Mouse (Mus musculus) small intestine, adult 2 months (tissue): ENCODE results near the gene Ddr1.

Experiments
- CTCF ChIP-seq: fragments of 200-500 bp; IDR thresholded peaks from 2 replicates; pipeline ENCODE4 v1.5.1; 2012; ENCODE audit warnings: low read depth, mild to moderate bottlenecking, control low read depth, inconsistent platforms, low read length, moderate library complexity, mixed read lengths; ENCODE audit not compliant: insufficient replicate concordance, insufficient read length; ENCODE audit errors: extremely low read depth
- POLR2A ChIP-seq: fragments of 200-500 bp; IDR thresholded peaks from 2 replicates; pipeline ENCODE4 v1.6.1; 2012; ENCODE audit warnings: low read depth, mild to moderate bottlenecking, control low read depth, inconsistent platforms, low read length, moderate library complexity

DNA sequence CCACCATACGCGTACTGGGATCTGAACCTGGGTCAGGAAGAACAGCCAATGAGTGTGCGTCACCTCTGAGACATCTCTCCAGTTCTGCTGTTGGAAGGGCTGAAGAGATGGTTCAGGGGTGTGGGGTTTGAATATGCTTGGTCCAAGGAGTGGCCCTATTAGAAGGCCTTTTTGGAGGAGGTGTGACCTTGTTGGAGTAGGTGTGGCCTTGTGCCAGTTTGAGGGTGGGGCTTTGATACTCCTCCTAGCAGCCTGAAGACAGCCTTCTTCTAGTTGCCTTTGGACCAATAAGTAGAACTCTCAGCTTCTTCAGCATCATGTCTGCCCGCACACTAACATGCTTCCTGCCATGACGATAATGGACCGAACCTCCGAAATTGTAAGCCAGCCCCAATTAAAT is 49.2 kb upstream of the Ddr1 start:
- TF ChIP-seq POLR2A (no peak), CTCF (no peak)
